Mouse (Mus musculus): ENCODE results near the gene Kat6b. TPM values are rescaled to one million over a fixed set of nuclear protein-coding genes. Genes with fewer than 3 reads are reported as not detected.
"Not testable (repeated sequence)": the region's sequence is repeated elsewhere in the genome, so short reads cannot be mapped to it uniquely, and the experiment has no call there.

Kat6b gene
- polyA plus RNA-seq, 1 experiment: 9.5 TPM

- WGBS: 90% methylated on average over 5 of the region's 5 CpGs
- no peak overlapping the region for H3K27ac ChIP-seq (ENCODE audit: insufficient read depth, low read depth, low read length)
- no peaks in the 10 kb centered on the region for H3K27me3 ChIP-seq (replicated peaks; ENCODE audit: control insufficient read depth, insufficient read depth, low read length)
- no peak overlapping the region for H3K4me3 ChIP-seq (ENCODE audit: insufficient read depth, low read depth, low read length)
- H3K36me3 ChIP-seq (ENCODE audit: control insufficient read depth, insufficient read depth, low read length): no peaks in the 10 kb centered on the region
- no peaks in the 10 kb centered on the region for H3K4me1 ChIP-seq (ENCODE audit: control insufficient read depth, insufficient read depth, low read length)
- no peak for DNase-seq
- TF ChIP-seq CTCF (conservative IDR thresholded peaks at IDR 0.05; ENCODE audit: insufficient read depth, insufficient read length, low read depth, low read length) (no peak), POLR2A (IDR thresholded peaks at IDR 0.05; ENCODE audit: low read depth, low read length) (no peak)
Observed at GRCm38 (mm10) chr14:21480191-21480590, 1.0 kb upstream of the Kat6b start.

GRCm38 (mm10) chr14:21484199-21484598 is 3.0 kb downstream of the Kat6b start:
- no peak for DNase-seq
- Histone ChIP-seq H3K27me3 (replicated peaks; ENCODE audit: control insufficient read depth, insufficient read depth, low read length) (no peaks in the 10 kb centered on the region), H3K36me3 (ENCODE audit: control insufficient read depth, insufficient read depth, low read length) (no peaks in the 10 kb centered on the region), H3K4me3 (ENCODE audit: insufficient read depth, low read depth, low read length) (no peak overlapping the region), H3K27ac (ENCODE audit: insufficient read depth, low read depth, low read length) (no peak overlapping the region), H3K4me1 (ENCODE audit: control insufficient read depth, insufficient read depth, low read length) (no peaks in the 10 kb centered on the region)
- WGBS: 87% methylated on average over 2 of the region's 2 CpGs
- TF ChIP-seq CTCF (conservative IDR thresholded peaks at IDR 0.05; ENCODE audit: insufficient read depth, insufficient read length, low read depth, low read length): no peak
- no peak for TF ChIP-seq POLR2A (IDR thresholded peaks at IDR 0.05; ENCODE audit: low read depth, low read length)

DNA sequence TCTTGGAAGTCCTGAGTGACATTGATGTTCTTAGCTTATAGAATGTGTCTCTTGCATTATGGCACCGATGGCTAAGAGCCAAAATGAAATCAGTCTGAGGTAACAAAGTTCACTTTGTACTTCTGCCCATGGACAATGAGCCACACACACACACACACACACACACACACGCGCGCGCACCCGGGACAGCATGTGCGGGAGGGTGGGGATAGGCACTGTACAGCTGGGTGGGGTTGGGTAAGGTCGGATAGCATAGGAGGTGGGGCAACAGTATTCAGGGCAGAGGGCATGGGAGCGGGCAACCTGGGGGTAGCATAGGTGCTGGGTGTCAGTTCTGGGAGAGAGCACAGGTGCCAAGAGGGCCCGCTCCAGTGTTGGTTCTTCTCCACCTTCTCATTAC is 3.5 kb downstream of the Kat6b start:
- Histone ChIP-seq H3K27ac (ENCODE audit: insufficient read depth, low read depth, low read length) (no peak overlapping the region), H3K4me1 (ENCODE audit: control insufficient read depth, insufficient read depth, low read length) (no peaks in the 10 kb centered on the region), H3K4me3 (ENCODE audit: insufficient read depth, low read depth, low read length) (no peak overlapping the region), H3K27me3 (replicated peaks; ENCODE audit: control insufficient read depth, insufficient read depth, low read length) (no peaks in the 10 kb centered on the region), H3K36me3 (ENCODE audit: control insufficient read depth, insufficient read depth, low read length) (no peaks in the 10 kb centered on the region)
- no peak for DNase-seq
- WGBS: 84% methylated on average over 10 of the region's 10 CpGs
- no peak for TF ChIP-seq CTCF (conservative IDR thresholded peaks at IDR 0.05; ENCODE audit: insufficient read depth, insufficient read length, low read depth, low read length)

DNA sequence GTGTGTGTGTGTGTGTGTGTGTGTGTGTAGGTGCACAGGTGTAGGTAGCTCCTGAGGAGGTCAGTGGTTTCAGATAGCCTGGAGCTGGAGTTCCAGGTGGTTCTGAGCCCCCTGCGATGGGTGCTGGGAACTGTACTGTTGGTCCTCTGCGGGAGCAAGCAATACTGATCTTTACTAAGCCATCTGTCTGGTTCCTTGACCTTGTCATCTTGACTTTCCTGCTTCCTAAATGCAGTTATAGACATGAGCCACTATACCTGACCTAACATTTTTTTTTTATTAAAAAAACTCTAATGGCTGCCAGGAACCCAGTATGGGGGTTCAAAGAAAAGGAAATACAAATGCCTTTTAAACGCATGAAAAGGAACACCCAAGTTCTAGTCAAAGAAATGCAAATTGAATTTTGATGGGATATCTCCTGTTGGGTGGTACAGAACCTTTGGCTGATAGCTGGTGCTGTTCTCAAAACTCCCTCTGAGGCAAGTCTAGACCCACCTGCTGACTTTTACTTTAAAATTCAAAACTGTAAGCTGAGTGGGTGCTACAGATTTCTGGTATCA is 4.8 kb downstream of the Kat6b start:
- H3K36me3 ChIP-seq (ENCODE audit: control insufficient read depth, insufficient read depth, low read length): no peaks in the 10 kb centered on the region
- TF ChIP-seq POLR2A (IDR thresholded peaks at IDR 0.05; ENCODE audit: low read depth, low read length) (no peak), CTCF (conservative IDR thresholded peaks at IDR 0.05; ENCODE audit: insufficient read depth, insufficient read length, low read depth, low read length) (no peak)
- 92% methylated on average over 3 of the region's 3 CpGs for WGBS

GRCm38 (mm10) chr14:21487135-21487534 is 5.9 kb downstream of the Kat6b start:
- not testable (repeated sequence) for H3K27me3 ChIP-seq (replicated peaks; ENCODE audit: control insufficient read depth, insufficient read depth, low read length); DNase-seq; H3K27ac ChIP-seq (ENCODE audit: insufficient read depth, low read depth, low read length); H3K4me3 ChIP-seq (ENCODE audit: insufficient read depth, low read depth, low read length); H3K36me3 ChIP-seq (ENCODE audit: control insufficient read depth, insufficient read depth, low read length); H3K4me1 ChIP-seq (ENCODE audit: control insufficient read depth, insufficient read depth, low read length)
- WGBS: over 99% methylated on average over 2 of the region's 2 CpGs

More for the DNA sequence above, 4.8 kb downstream of the Kat6b start:
- Histone ChIP-seq H3K27me3 (replicated peaks; ENCODE audit: control insufficient read depth, insufficient read depth, low read length) (no peaks in the 10 kb centered on the region), H3K27ac (ENCODE audit: insufficient read depth, low read depth, low read length) (no peak overlapping the region), H3K4me1 (ENCODE audit: control insufficient read depth, insufficient read depth, low read length) (no peaks in the 10 kb centered on the region), H3K4me3 (ENCODE audit: insufficient read depth, low read depth, low read length) (no peak overlapping the region)
- no peak for DNase-seq

- H3K4me1 ChIP-seq (ENCODE audit: control insufficient read depth, insufficient read depth, low read length); DNase-seq; H3K27me3 ChIP-seq (replicated peaks; ENCODE audit: control insufficient read depth, insufficient read depth, low read length); H3K36me3 ChIP-seq (ENCODE audit: control insufficient read depth, insufficient read depth, low read length); H3K4me3 ChIP-seq (ENCODE audit: insufficient read depth, low read depth, low read length); H3K27ac ChIP-seq (ENCODE audit: insufficient read depth, low read depth, low read length): not testable (repeated sequence)
- 86% methylated on average over 8 of the region's 9 CpGs for WGBS
Observed at GRCm38 (mm10) chr14:21488426-21489115, 7.3 kb downstream of the Kat6b start.

DNA sequence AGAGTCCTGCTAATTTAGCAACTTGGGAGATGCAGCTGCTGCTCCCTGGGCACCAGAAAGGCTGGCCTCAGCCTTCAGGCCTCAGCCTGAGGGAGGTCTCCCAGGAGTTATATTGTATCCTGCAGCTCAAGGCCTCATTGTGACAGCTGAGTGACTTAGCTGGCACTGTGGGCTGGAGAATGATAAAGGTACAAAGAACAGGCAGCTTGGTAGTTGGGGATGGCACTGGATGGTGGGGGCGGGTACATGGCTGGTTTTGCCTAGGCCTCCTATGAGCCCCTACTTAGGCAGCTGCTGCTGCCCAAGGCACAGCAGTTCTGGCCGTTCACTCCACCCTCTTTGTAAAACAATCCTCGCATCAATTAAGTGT is 7.9 kb downstream of the Kat6b start:
- 87% methylated on average over 3 of the region's 3 CpGs for WGBS
- no peak for DNase-seq
- TF ChIP-seq CTCF (conservative IDR thresholded peaks at IDR 0.05; ENCODE audit: insufficient read depth, insufficient read length, low read depth, low read length) (no peak), POLR2A (IDR thresholded peaks at IDR 0.05; ENCODE audit: low read depth, low read length) (no peak)
- no peaks in the 10 kb centered on the region for H3K4me1 ChIP-seq (ENCODE audit: control insufficient read depth, insufficient read depth, low read length)
- H3K27ac ChIP-seq (ENCODE audit: insufficient read depth, low read depth, low read length): no peak overlapping the region
- no peak overlapping the region for H3K4me3 ChIP-seq (ENCODE audit: insufficient read depth, low read depth, low read length)
- no peaks in the 10 kb centered on the region for H3K36me3 ChIP-seq (ENCODE audit: control insufficient read depth, insufficient read depth, low read length)
- no peaks in the 10 kb centered on the region; the same call in 1 of the 2 replicates for H3K27me3 ChIP-seq (replicated peaks; ENCODE audit: control insufficient read depth, insufficient read depth, low read length)

All from kidney, adult 2 months (tissue).